Mouse (Mus musculus) lung, postnatal 0 days (tissue): ENCODE measurements around the gene Cldn16.

Source experiments
- CTCF ChIP-seq: IDR thresholded peaks from 2 replicates; pipeline ENCODE4 v1.5.1; 2016; ENCODE audit warnings: antibody characterized with exemption, mild to moderate bottlenecking
- EP300 ChIP-seq: IDR thresholded peaks from 2 replicates; pipeline ENCODE4 v1.6.1; 2016; ENCODE audit warnings: antibody characterized with exemption, mild to moderate bottlenecking, control low read depth

DNA sequence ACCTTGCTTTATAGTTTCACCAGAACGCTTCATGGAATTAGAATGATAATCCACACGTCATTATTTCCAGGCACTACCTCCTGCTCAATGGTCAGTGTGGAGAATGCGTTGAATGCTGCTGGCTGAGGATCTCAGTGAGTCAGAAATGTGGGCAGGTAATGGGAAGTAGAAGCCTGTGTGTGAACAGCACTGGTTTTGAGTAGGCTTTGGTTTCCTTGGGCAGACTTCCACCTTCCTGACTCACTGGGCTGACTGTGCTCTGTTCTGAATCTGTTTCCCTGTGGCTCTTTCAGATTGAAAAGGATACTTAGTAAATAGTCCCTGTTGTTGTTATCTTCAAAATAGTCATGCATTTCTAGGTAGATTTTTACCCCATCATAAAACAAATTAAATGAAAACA lies 22.9 kb upstream of the Cldn16 start:
- no peak for TF ChIP-seq CTCF
- no peak for TF ChIP-seq EP300
